Mouse (Mus musculus): Measurements from ENCODE around the gene Gm5796. TPM values are rescaled to one million over a fixed set of nuclear protein-coding genes. Genes with fewer than 3 reads are reported as not detected.

The Gm5796 gene
- polyA plus RNA-seq (2014; fragmentation: Illumina TruSeq; extraction: RNeasy Lipid Tissue Mini Kit (QIAGEN cat#74804); ENCODE audit: low replicate concordance) = 0.30 TPM

GRCm38 (mm10) chr14:4023641-4024040, at the start of gene Gm5796:
TSS of gene Gm5796 (plus strand) at chr14:4023941.

GRCm38 (mm10) chr14:3998094-3998493, 25.6 kb upstream of the Gm5796 start, which contains the start of gene Gm3099:
TSS of gene Gm3099 (plus strand) at chr14:3998394.

GRCm38 (mm10) chr14:4083820-4084219, 60.1 kb downstream of the Gm5796 start, which contains the start of gene Gm3115:
TSS of gene Gm3115 (plus strand) at chr14:4084120.

Other genes starting within 250 kb of the Gm5796 start
- gene Gm3002, start 213.9 kb upstream of the Gm5796 start, polyA plus RNA-seq (2014; fragmentation: Illumina TruSeq; extraction: RNeasy Lipid Tissue Mini Kit (QIAGEN cat#74804); ENCODE audit: low replicate concordance) = not detected
- not detected for gene Gm3033, start 177.7 kb upstream of the Gm5796 start, polyA plus RNA-seq (2014; fragmentation: Illumina TruSeq; extraction: RNeasy Lipid Tissue Mini Kit (QIAGEN cat#74804); ENCODE audit: low replicate concordance)
- not detected for gene Gm2916, start 139.8 kb upstream of the Gm5796 start, polyA plus RNA-seq (2014; fragmentation: Illumina TruSeq; extraction: RNeasy Lipid Tissue Mini Kit (QIAGEN cat#74804); ENCODE audit: low replicate concordance)
- not detected for gene Gm3029, start 92.2 kb upstream of the Gm5796 start, polyA plus RNA-seq (2014; fragmentation: Illumina TruSeq; extraction: RNeasy Lipid Tissue Mini Kit (QIAGEN cat#74804); ENCODE audit: low replicate concordance)
- gene Gm3095, start 60.4 kb upstream of the Gm5796 start, polyA plus RNA-seq (2014; fragmentation: Illumina TruSeq; extraction: RNeasy Lipid Tissue Mini Kit (QIAGEN cat#74804); ENCODE audit: low replicate concordance) = not detected
- gene Gm3099, start 25.5 kb upstream of the Gm5796 start, polyA plus RNA-seq (2014; fragmentation: Illumina TruSeq; extraction: RNeasy Lipid Tissue Mini Kit (QIAGEN cat#74804); ENCODE audit: low replicate concordance) = not detected
- not detected for gene Gm3115, start 60.2 kb downstream of the Gm5796 start, polyA plus RNA-seq (2014; fragmentation: Illumina TruSeq; extraction: RNeasy Lipid Tissue Mini Kit (QIAGEN cat#74804); ENCODE audit: low replicate concordance)
- gene Gm8108, start 86.6 kb downstream of the Gm5796 start, polyA plus RNA-seq (2014; fragmentation: Illumina TruSeq; extraction: RNeasy Lipid Tissue Mini Kit (QIAGEN cat#74804); ENCODE audit: low replicate concordance) = 0.45 TPM
- gene Gm3127, start 141.1 kb downstream of the Gm5796 start, polyA plus RNA-seq (2014; fragmentation: Illumina TruSeq; extraction: RNeasy Lipid Tissue Mini Kit (QIAGEN cat#74804); ENCODE audit: low replicate concordance) = not detected
- not detected for gene Gm2974, start 158.6 kb downstream of the Gm5796 start, polyA plus RNA-seq (2014; fragmentation: Illumina TruSeq; extraction: RNeasy Lipid Tissue Mini Kit (QIAGEN cat#74804); ENCODE audit: low replicate concordance)
- not detected for gene Gm3138, start 225.7 kb downstream of the Gm5796 start, polyA plus RNA-seq (2014; fragmentation: Illumina TruSeq; extraction: RNeasy Lipid Tissue Mini Kit (QIAGEN cat#74804); ENCODE audit: low replicate concordance)